Mouse (Mus musculus): ENCODE results near the gene Abhd14b. TPM values are rescaled to one million over a fixed set of nuclear protein-coding genes. Genes with fewer than 3 reads are reported as not detected.

Abhd14b gene
- polyA plus RNA-seq, 1 experiment: 80.0 TPM

DNA sequence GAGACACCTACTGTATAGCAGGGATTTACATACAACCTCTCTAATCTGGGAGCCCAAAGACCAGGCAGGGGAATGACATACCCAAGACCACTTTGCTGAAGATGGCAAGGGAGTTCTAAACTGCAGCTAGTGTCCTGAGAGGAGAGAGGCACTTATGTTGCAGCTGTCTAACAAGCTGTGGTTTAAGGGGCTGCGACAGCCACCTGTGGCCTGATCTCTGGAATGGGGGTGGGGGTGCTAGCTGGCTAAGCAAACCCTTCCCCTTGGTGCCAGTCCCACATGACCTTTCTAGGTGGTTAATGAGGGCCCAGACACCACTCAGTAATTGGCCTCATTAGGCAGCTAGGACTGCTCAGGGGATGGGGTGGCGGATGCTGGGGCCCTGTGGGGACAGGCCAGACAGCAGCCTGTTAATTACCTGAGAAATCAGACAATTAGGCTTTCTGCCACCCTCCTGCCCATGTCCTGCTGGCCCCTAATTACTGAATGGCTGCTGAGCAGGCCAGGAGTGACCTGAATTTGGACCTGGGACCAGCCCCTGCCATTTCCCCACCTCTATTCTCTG is 37.1 kb upstream of the Abhd14b start:
- Histone ChIP-seq H3K4me1 (ENCODE audit: control insufficient read depth, insufficient read depth, low read length) (no peaks in the 10 kb centered on the region; the same call in 1 of the 2 replicates), H3K4me3 (replicated peaks; ENCODE audit: extremely low read depth, low read depth, low read length) (no peak overlapping the region)
- no peak for TF ChIP-seq POLR2A (IDR thresholded peaks at IDR 0.05; ENCODE audit: borderline replicate concordance, extremely low read depth, low read depth, low read length)
- no peak for TF ChIP-seq CTCF (IDR thresholded peaks at IDR 0.05; ENCODE audit: insufficient read depth, low read length)
- WGBS: 98% methylated on average over 2 of the region's 2 CpGs
- DNase-seq: no peak

DNA sequence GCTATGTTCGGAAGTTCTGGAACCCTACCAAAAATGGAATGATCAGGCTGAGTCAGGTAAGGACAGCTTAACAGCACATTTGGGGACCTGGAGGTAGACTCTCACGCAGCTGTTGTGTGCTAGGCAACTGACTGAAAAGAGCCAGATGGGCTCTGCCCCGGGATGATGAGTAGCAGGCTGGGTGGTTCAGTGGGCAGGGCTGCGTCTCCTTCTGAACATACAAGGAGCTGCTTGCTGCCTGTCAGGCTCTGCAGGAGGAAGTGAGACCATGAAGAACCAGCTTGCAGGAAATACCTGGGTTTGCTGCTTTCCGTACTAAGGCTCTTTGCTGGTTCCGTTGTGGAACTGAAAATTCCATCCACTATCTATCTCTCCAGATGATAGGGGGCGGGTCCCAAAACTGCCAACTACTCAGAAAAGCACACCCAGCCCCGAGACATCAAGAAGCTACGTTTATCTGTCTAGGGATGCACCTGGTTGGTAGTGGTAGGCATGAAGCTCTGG is 36.1 kb upstream of the Abhd14b start:
- Histone ChIP-seq H3K4me3 (replicated peaks; ENCODE audit: extremely low read depth, low read depth, low read length) (no peak overlapping the region), H3K4me1 (ENCODE audit: control insufficient read depth, insufficient read depth, low read length) (no peaks in the 10 kb centered on the region)
- 44% methylated on average over 9 of the region's 9 CpGs for WGBS
- TF ChIP-seq POLR2A (IDR thresholded peaks at IDR 0.05; ENCODE audit: borderline replicate concordance, extremely low read depth, low read depth, low read length) (no peak), CTCF (IDR thresholded peaks at IDR 0.05; ENCODE audit: insufficient read depth, low read length) (no peak)
- no peak for DNase-seq

DNA sequence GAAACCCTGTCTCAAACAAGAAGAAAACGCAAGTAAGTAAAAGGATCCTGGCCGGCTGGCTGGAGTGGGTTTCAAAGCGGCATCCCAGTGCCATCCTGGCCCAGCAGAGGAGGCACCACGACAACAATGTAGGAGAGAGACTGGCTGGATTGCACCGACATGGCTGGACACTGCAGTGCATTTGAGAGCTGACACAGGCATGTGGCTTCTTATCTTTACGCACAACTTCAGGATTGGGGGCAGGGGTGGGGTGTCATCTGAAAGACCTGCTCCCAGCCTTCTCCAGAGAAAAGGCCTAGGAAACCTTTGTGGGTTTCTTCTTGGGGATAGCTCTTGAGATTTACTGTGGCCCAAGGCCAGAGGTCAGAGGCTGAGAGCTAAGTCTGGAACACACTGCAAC is 35.5 kb upstream of the Abhd14b start:
- TF ChIP-seq POLR2A (IDR thresholded peaks at IDR 0.05; ENCODE audit: borderline replicate concordance, extremely low read depth, low read depth, low read length) (no peak), CTCF (IDR thresholded peaks at IDR 0.05; ENCODE audit: insufficient read depth, low read length) (no peak)
- H3K4me3 ChIP-seq (replicated peaks; ENCODE audit: extremely low read depth, low read depth, low read length): no peak overlapping the region

DNA sequence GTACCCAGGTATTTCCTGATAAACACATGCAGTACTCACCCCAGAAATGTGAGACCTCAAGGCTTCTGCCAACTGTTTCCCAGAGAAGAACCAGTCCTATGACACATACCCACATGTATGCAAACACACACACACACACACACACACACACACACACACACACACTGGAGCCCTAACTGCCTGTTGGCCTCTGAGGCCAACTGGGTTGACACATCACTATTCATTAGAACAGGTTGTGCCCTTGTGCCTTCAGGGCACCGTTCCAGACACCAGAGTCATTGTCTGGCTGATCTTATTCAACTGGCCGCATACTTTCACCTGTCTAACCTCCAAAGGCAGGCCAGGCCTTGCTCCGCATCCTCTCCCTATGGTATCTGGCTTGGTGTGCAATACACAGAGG is 35.0 kb upstream of the Abhd14b start:
- WGBS: 77% methylated on average over 3 of the region's 3 CpGs

More for the DNA sequence above, 35.5 kb upstream of the Abhd14b start:
- 79% methylated on average over 6 of the region's 6 CpGs for WGBS
- no peak for DNase-seq
- H3K4me1 ChIP-seq (ENCODE audit: control insufficient read depth, insufficient read depth, low read length): no peaks in the 10 kb centered on the region

DNA sequence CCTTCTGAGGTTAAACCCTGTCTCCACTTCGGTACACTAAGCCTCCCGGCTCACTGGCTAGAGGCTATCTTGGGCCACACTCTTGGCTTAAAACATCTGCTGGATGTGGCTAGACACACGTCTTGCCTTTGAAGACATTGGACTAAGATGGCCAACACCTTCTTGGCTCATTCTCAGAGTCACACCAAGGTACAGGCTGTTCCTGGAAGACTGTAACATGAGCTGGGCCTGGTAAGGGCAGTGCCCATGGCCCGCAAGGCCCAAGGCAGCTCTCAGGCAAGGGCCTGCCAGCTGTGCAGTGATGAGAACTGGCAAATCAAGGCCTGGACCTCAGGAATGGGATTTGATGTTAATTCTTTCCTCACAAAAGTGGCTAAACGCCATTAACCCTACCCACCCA is 33.7 kb upstream of the Abhd14b start:
- WGBS: 82% methylated on average over 5 of the region's 5 CpGs
- no peak for TF ChIP-seq POLR2A (IDR thresholded peaks at IDR 0.05; ENCODE audit: borderline replicate concordance, extremely low read depth, low read depth, low read length)
- TF ChIP-seq CTCF (IDR thresholded peaks at IDR 0.05; ENCODE audit: insufficient read depth, low read length): no peak
- Histone ChIP-seq H3K4me3 (replicated peaks; ENCODE audit: extremely low read depth, low read depth, low read length) (no peak overlapping the region), H3K4me1 (ENCODE audit: control insufficient read depth, insufficient read depth, low read length) (peaks cover 7% of the 10 kb centered on the region)
- DNase-seq: no peak

More for the DNA sequence above, 35.0 kb upstream of the Abhd14b start:
- no peak for DNase-seq
- Histone ChIP-seq H3K4me1 (ENCODE audit: control insufficient read depth, insufficient read depth, low read length) (no peaks in the 10 kb centered on the region), H3K4me3 (replicated peaks; ENCODE audit: extremely low read depth, low read depth, low read length) (no peak overlapping the region)
- TF ChIP-seq CTCF (IDR thresholded peaks at IDR 0.05; ENCODE audit: insufficient read depth, low read length) (no peak), POLR2A (IDR thresholded peaks at IDR 0.05; ENCODE audit: borderline replicate concordance, extremely low read depth, low read depth, low read length) (no peak)

DNA sequence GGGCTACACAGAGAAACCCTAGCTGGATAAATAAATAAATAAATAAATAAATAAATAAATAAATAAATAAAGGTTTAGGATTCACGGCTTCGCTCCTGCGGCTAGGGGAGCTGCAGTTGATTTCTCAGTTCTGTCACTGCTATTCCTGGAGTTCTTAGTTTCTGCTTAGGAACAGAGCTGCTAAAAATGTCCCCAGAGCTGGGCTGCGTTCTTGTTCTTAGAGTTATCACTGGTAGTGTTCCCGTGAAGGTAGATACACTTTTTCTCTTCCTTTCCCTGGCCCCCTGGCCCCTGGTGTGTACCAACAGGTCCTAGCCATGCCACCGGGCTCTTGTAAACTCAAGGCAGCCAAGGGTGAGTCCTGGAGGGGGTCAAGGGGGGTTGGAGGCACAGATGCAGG is 30.4 kb upstream of the Abhd14b start:
- WGBS: 93% methylated on average over 6 of the region's 6 CpGs

DNA sequence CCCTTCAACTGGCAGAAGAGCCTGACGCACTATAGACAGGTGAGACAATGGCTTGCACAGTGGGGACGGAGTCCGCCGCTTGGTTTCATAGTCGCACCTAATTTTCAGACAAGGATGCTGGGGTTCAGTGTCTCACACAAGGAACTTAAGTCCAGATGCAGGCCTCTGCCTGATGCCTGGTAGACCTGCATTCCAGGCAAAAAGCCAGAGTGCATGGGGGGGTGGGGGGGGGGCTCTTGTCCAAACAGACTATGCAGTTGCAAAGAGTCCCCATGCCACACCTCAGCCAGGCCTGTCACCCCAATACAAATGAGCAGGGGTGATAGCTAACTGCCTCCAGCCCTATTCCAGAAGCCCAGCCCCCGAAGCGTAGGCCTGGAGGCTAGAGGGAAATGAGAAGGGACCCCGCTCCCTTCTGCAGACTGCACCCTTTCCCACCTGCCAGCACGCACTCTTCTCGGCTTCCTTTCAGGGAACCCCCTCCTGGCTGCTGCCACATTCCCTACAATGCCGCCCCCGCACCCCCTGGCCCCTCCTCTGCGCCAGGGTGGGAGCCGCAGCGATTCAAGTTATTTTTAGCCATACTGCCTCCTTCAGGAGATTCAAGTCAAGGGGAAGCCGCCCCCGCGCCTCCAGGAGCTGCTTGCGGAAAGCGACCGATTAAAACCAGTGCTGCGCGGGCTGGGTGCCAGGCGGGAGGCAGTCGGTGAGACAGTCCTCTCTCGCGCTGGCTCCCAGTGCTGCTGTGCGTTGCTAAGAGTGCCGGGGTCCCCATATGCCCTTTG is 29.2 kb upstream of the Abhd14b start:
- Histone ChIP-seq H3K4me1 (ENCODE audit: control insufficient read depth, insufficient read depth, low read length) (peaks cover 9% of the 10 kb centered on the region), H3K4me3 (replicated peaks; ENCODE audit: extremely low read depth, low read depth, low read length) (peak overlapping the region; percentile 6)
- peak; percentile 57 for DNase-seq
- 16% methylated on average over 29 of the region's 29 CpGs for WGBS
- no peak for TF ChIP-seq POLR2A (IDR thresholded peaks at IDR 0.05; ENCODE audit: borderline replicate concordance, extremely low read depth, low read depth, low read length)
- TF ChIP-seq CTCF (IDR thresholded peaks at IDR 0.05; ENCODE audit: insufficient read depth, low read length): no peak

More for the DNA sequence above, 30.4 kb upstream of the Abhd14b start:
- no peak for DNase-seq
- H3K4me1 ChIP-seq (ENCODE audit: control insufficient read depth, insufficient read depth, low read length): peaks cover 9% of the 10 kb centered on the region
- no peak overlapping the region for H3K4me3 ChIP-seq (replicated peaks; ENCODE audit: extremely low read depth, low read depth, low read length)
- TF ChIP-seq POLR2A (IDR thresholded peaks at IDR 0.05; ENCODE audit: borderline replicate concordance, extremely low read depth, low read depth, low read length) (no peak), CTCF (IDR thresholded peaks at IDR 0.05; ENCODE audit: insufficient read depth, low read length) (no peak)

DNA sequence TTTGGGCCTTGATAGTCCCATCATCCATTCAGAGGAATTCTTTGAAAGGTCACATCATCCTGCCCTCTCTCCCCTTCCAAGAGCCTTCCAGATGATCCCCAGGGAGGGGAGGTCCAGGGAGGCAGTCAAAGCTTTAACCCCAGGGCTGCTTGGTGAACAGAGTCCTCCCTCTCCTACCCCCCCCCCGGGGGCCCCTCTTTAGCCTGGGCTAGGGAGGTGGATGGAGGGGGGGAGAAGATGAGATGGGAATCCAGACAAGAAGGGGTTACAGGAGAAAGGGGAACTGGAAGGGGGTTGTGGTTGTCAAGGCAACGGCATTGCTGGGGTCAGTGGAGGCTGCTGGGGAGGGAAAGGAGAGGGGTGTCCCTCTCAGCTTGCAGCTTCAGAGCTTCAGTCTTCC is 26.7 kb upstream of the Abhd14b start:
- H3K4me3 ChIP-seq (replicated peaks; ENCODE audit: extremely low read depth, low read depth, low read length): no peak overlapping the region
- 4% methylated on average over 2 of the region's 2 CpGs for WGBS
- DNase-seq: no peak
- TF ChIP-seq CTCF (IDR thresholded peaks at IDR 0.05; ENCODE audit: insufficient read depth, low read length): no peak
- no peak for TF ChIP-seq POLR2A (IDR thresholded peaks at IDR 0.05; ENCODE audit: borderline replicate concordance, extremely low read depth, low read depth, low read length)
- peaks cover 9% of the 10 kb centered on the region for H3K4me1 ChIP-seq (ENCODE audit: control insufficient read depth, insufficient read depth, low read length)

DNA sequence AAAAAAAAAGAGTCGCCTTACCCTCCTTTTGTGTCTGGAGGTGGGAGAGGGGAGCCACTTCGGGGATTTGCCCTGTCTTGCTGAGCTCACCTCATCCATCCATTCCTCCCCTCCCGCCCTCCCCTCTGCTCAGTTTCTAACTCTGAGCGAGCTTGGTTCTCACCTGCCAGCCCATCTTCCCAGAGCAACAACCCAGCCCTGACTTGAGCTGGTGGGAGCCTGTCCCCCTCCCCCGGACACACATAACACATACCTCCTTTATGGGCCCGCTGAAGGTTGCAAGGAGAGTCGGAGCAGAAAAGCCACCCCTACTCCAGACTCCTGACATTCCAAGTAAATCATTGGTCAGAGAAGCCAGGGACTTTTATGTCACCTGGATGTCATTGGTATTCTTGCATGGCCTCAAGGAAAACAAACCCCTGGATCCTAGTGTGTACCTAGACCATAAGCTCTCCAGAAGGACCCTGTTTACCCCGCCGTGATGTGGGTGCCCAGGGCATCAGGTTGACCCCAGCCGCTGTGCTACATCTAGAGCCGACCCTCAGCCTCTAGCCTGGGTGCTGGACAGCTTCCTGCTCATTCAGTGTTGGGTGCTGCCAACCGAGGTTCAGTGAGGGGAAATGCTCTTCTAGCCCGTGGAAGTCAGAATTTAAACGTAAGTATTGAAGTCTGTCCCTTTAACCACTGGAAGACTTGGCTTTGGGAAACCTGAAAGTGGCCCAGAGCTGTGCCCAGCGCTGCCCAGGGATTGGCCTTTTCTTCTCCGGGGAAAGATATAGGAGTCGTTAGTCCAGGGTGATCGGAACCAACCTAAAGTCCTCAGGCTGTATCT is 26.0 kb upstream of the Abhd14b start:
- no peak for TF ChIP-seq POLR2A (IDR thresholded peaks at IDR 0.05; ENCODE audit: borderline replicate concordance, extremely low read depth, low read depth, low read length)
- no peak for TF ChIP-seq CTCF (IDR thresholded peaks at IDR 0.05; ENCODE audit: insufficient read depth, low read length)
- no peak overlapping the region for H3K4me3 ChIP-seq (replicated peaks; ENCODE audit: extremely low read depth, low read depth, low read length)

More for the DNA sequence above, 26.0 kb upstream of the Abhd14b start:
- 30% methylated on average over 18 of the region's 18 CpGs for WGBS
- peaks cover 9% of the 10 kb centered on the region for H3K4me1 ChIP-seq (ENCODE audit: control insufficient read depth, insufficient read depth, low read length)
- no peak for DNase-seq

All from lung, adult 2 months (tissue).